Mouse (Mus musculus): ENCODE results near the gene Cbx2. TPM values are rescaled to one million over a fixed set of nuclear protein-coding genes. Genes with fewer than 3 reads are reported as not detected.

Cbx2 gene
- total and polyA plus RNA-seq, 3 experiments, result 13.1 to 13.3 TPM; not detected in 1

- H3K36me3 ChIP-seq (ENCODE audit: control insufficient read depth in 1 of 2, insufficient read depth in 2 of 2, low read length in 2 of 2), result peaks cover 0 to 5% of the 10 kb centered on the region in 2 experiments; a peak in 2 of 4 replicates
- TF ChIP-seq TAL1 (IDR thresholded peaks at IDR 0.05; ENCODE audit: low read length) (no peak), RAD21 (IDR thresholded peaks at IDR 0.05; ENCODE audit: low read depth, low read length) (no peak), SIN3A (IDR thresholded peaks at IDR 0.05; ENCODE audit: low read length) (no peak), SMC3 (IDR thresholded peaks at IDR 0.05; ENCODE audit: low read depth, low read length) (no peak), ZMIZ1 (IDR thresholded peaks at IDR 0.05; ENCODE audit: low read depth, low read length) (no peak), UBTF (IDR thresholded peaks at IDR 0.05; ENCODE audit: borderline replicate concordance, insufficient read depth, low read depth, low read length) (no peak), NELFE (IDR thresholded peaks at IDR 0.05; ENCODE audit: low read depth, low read length) (no peak), MAFK (IDR thresholded peaks at IDR 0.05; ENCODE audit: borderline replicate concordance, low read depth, low read length) (no peak), KAT2A (conservative IDR thresholded peaks at IDR 0.05; ENCODE audit: low read depth, low read length) (no peak), GABPA (IDR thresholded peaks at IDR 0.05; ENCODE audit: low read depth, low read length) (no peak), HCFC1 (IDR thresholded peaks at IDR 0.05; ENCODE audit: low read depth, low read length) (no peak), MYB (IDR thresholded peaks at IDR 0.05; ENCODE audit: low read depth, low read length) (no peak), NRF1 (IDR thresholded peaks at IDR 0.05; ENCODE audit: insufficient read depth, low read depth, low read length, poor library complexity, severe bottlenecking) (no peak), MEF2A (IDR thresholded peaks at IDR 0.05; ENCODE audit: extremely low read depth, insufficient replicate concordance, low read depth, low read length, poor library complexity, severe bottlenecking) (no peak), MAZ (IDR thresholded peaks at IDR 0.05; ENCODE audit: low read depth, low read length) (no peak), MAX (IDR thresholded peaks at IDR 0.05; ENCODE audit: low read length) (no peak), BHLHE40 (IDR thresholded peaks at IDR 0.05; ENCODE audit: borderline replicate concordance, low read depth, low read length) (no peak), ELF1 (IDR thresholded peaks at IDR 0.05; ENCODE audit: low read depth, low read length) (no peak), MXI1 (IDR thresholded peaks at IDR 0.05; ENCODE audit: low read depth, low read length) (no peak), MYC (IDR thresholded peaks at IDR 0.05; ENCODE audit: low read depth, low read length) (no peak)
- no peaks in the 10 kb centered on the region for H3K27me3 ChIP-seq (ENCODE audit: control insufficient read depth in 1 of 2, insufficient read depth in 2 of 2, low read length in 2 of 2)
- no peak overlapping the region for H3K27ac ChIP-seq (ENCODE audit: control insufficient read depth, low read depth, low read length)
- no peak overlapping the region for H3K4me3 ChIP-seq (ENCODE audit: control insufficient read depth in 1 of 2, insufficient read depth in 1 of 2, low read depth in 2 of 2, low read length in 2 of 2)
- peaks cover 0 to 2% of the 10 kb centered on the region in 2 experiments; a peak in 3 of 4 replicates for H3K4me1 ChIP-seq (ENCODE audit: control insufficient read depth in 1 of 2, insufficient read depth in 2 of 2, low read length in 2 of 2)
- H3K9ac ChIP-seq (ENCODE audit: control insufficient read depth, low read depth, low read length, poor library complexity, severe bottlenecking), result no peak overlapping the region
- no peaks in the 10 kb centered on the region for H3K79me2 ChIP-seq (ENCODE audit: control insufficient read depth, insufficient read depth, low read length, poor library complexity)
- no peaks in the 10 kb centered on the region for H3K9me3 ChIP-seq (replicated peaks; ENCODE audit: insufficient read depth, low read length)
- no peak for DNase-seq (ENCODE audit: low read depth, low spot score)
These were observed 11.9 kb downstream of the Cbx2 start for GRCm38 (mm10) chr11:119034635-119035034.

DNA sequence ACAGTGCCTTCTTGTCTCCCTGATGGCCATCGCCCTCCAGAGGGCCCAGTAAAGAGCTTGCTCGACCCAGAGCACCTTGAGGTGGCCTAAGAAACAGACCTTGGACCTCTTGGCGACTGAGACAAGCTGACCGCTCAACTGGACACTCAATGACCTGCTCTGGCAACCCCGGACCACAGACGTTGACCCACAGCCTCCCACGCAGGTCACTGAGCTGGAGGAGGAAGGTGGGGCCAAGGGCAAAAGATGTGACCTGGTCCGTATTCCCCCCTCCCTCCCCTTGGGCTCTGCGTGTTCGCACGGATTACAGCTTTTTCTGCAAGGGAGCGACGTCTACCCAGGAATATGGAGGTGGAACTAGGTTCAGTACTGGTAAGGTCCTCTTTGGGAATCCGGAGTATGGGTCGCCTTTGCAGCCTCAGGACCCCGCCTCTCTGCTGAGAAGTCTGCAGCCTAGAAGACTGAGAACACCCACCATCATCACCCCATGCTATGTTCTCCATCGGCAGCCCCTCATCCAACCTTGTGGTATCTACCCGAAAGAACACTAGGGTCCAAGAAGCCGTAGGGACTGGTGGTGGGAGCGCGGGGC lies 12.4 kb downstream of the Cbx2 start:
- Histone ChIP-seq H3K27ac (ENCODE audit: control insufficient read depth, low read depth, low read length) (no peak overlapping the region), H3K9me3 (replicated peaks; ENCODE audit: insufficient read depth, low read length) (no peaks in the 10 kb centered on the region), H3K27me3 (ENCODE audit: control insufficient read depth in 1 of 2, insufficient read depth in 2 of 2, low read length in 2 of 2) (no peaks in the 10 kb centered on the region), H3K4me1 (ENCODE audit: control insufficient read depth in 1 of 2, insufficient read depth in 2 of 2, low read length in 2 of 2) (peaks cover 0 to 5% of the 10 kb centered on the region in 2 experiments; a peak in 3 of 4 replicates), H3K36me3 (ENCODE audit: control insufficient read depth in 1 of 2, insufficient read depth in 2 of 2, low read length in 2 of 2) (peaks cover 0 to 7% of the 10 kb centered on the region in 2 experiments; a peak in 2 of 4 replicates), H3K79me2 (ENCODE audit: control insufficient read depth, insufficient read depth, low read length, poor library complexity) (no peaks in the 10 kb centered on the region), H3K4me3 (ENCODE audit: control insufficient read depth in 1 of 2, insufficient read depth in 1 of 2, low read depth in 2 of 2, low read length in 2 of 2) (no peak overlapping the region), H3K9ac (ENCODE audit: control insufficient read depth, low read depth, low read length, poor library complexity, severe bottlenecking) (no peak overlapping the region)
- DNase-seq (ENCODE audit: low read depth, low spot score), result no peak
- TF ChIP-seq NRF1 (IDR thresholded peaks at IDR 0.05; ENCODE audit: insufficient read depth, low read depth, low read length, poor library complexity, severe bottlenecking) (no peak), MAFK (IDR thresholded peaks at IDR 0.05; ENCODE audit: borderline replicate concordance, low read depth, low read length) (no peak), RCOR1 (IDR thresholded peaks at IDR 0.05; ENCODE audit: low read depth, low read length) (no peak), E2F4 (IDR thresholded peaks at IDR 0.05; ENCODE audit: borderline replicate concordance, low read depth, low read length) (no peak), ZC3H11A (IDR thresholded peaks at IDR 0.05; ENCODE audit: low read depth, low read length) (no peak), TBP (IDR thresholded peaks at IDR 0.05; ENCODE audit: low read depth, low read length) (no peak), ELF1 (IDR thresholded peaks at IDR 0.05; ENCODE audit: low read depth, low read length) (no peak), GATA1 (IDR thresholded peaks at IDR 0.05; ENCODE audit: low read depth, low read length) (no peak), MAX (IDR thresholded peaks at IDR 0.05; ENCODE audit: low read length) (no peak), MEF2A (IDR thresholded peaks at IDR 0.05; ENCODE audit: extremely low read depth, insufficient replicate concordance, low read depth, low read length, poor library complexity, severe bottlenecking) (no peak), MXI1 (IDR thresholded peaks at IDR 0.05; ENCODE audit: low read depth, low read length) (no peak), USF1 (IDR thresholded peaks at IDR 0.05; ENCODE audit: low read depth, low read length) (no peak), TCF12 (IDR thresholded peaks at IDR 0.05; ENCODE audit: low read depth, low read length) (no peak), ZKSCAN1 (IDR thresholded peaks at IDR 0.05; ENCODE audit: low read depth, low read length) (no peak), JUND (IDR thresholded peaks at IDR 0.05; ENCODE audit: low read depth, low read length) (no peak), NELFE (IDR thresholded peaks at IDR 0.05; ENCODE audit: low read depth, low read length) (no peak)
